Mouse (Mus musculus) lung, postnatal 0 days (tissue): ENCODE results near the gene Musk. TPM values are rescaled to one million over a fixed set of nuclear protein-coding genes. Genes with fewer than 3 reads are reported as not detected.
A peak's percentile ranks its signal among the peaks of the same experiment; 100 is the strongest.

Experiments
- ATAC-seq: fragments of 200-750 bp; cut with Nextera tagmentation; 2 replicates; pipeline ENCODE4 v1.8.0; 2017; ENCODE audit warnings: moderate library complexity
- DNase-seq: peaks from one replicate; pipeline ENCODE4 v3.0.0-alpha.2; 2016; ENCODE audit warnings: low spot score
- H3K27ac ChIP-seq: fragments of 300-500 bp; sonication (generic); 2 replicates; pipeline ENCODE4 v1.5.1; 2014; ENCODE audit warnings: antibody characterized with exemption, mild to moderate bottlenecking, low read length, mixed read lengths
- H3K27me3 ChIP-seq: fragments of 300-500 bp; sonication (generic); replicated peaks from 2 replicates; pipeline ENCODE4 v1.6.1; 2014; ENCODE audit warnings: low read length, mixed read lengths; ENCODE audit not compliant: insufficient read depth
- H3K36me3 ChIP-seq: fragments of 300-500 bp; sonication (generic); 2 replicates; pipeline ENCODE4 v1.6.1; 2014; ENCODE audit warnings: low read length, mixed read lengths; ENCODE audit not compliant: insufficient read depth
- H3K4me1 ChIP-seq: fragments of 300-500 bp; sonication (generic); 2 replicates; pipeline ENCODE4 v1.6.1; 2014; ENCODE audit warnings: antibody characterized with exemption, low read depth, low read length, mixed read lengths; ENCODE audit not compliant: insufficient read depth
- H3K4me2 ChIP-seq: fragments of 300-500 bp; sonication (generic); replicated peaks from 2 replicates; pipeline ENCODE4 v1.6.1; 2014; ENCODE audit warnings: low read depth, mild to moderate bottlenecking, low read length, moderate library complexity, mixed read lengths
- H3K4me3 ChIP-seq: fragments of 300-500 bp; sonication (generic); 2 replicates; pipeline ENCODE4 v1.5.1; 2014; ENCODE audit warnings: low read depth, low read length
- H3K9ac ChIP-seq: fragments of 300-500 bp; sonication (generic); replicated peaks from 2 replicates; pipeline ENCODE4 v1.6.1; 2014; ENCODE audit warnings: low read depth, mild to moderate bottlenecking
- H3K9me3 ChIP-seq: fragments of 300-500 bp; sonication (generic); 2 replicates; pipeline ENCODE4 v1.6.1; 2016; ENCODE audit warnings: low read length, mixed read lengths
- CTCF ChIP-seq: IDR thresholded peaks from 2 replicates; pipeline ENCODE4 v1.5.1; 2016; ENCODE audit warnings: antibody characterized with exemption, mild to moderate bottlenecking
- EP300 ChIP-seq: IDR thresholded peaks from 2 replicates; pipeline ENCODE4 v1.6.1; 2016; ENCODE audit warnings: antibody characterized with exemption, mild to moderate bottlenecking, control low read depth
- WGBS: fragments of 180-500 bp; shearing (Covaris S2); extraction: QIAGEN DNeasy Blood & Tissue Kit; methylation state at CpG from one replicate; pipeline ENCODE4 v1.1.7; 2014; 5-methylcytosine and 5-hydroxymethylcytosine counted together
- polyA plus RNA-seq: library from polyadenylated mRNA; unstranded; fragments of >200 nt; fragmentation: Nextera tagmentation; extraction: Ambion mirVana; gene quantifications from 2 replicates; pipeline ENCODE4 v1.2.1, GENCODE M21; 2015

The Musk gene
- polyA plus RNA-seq, 1 experiment from 2014 or later: not detected

DNA sequence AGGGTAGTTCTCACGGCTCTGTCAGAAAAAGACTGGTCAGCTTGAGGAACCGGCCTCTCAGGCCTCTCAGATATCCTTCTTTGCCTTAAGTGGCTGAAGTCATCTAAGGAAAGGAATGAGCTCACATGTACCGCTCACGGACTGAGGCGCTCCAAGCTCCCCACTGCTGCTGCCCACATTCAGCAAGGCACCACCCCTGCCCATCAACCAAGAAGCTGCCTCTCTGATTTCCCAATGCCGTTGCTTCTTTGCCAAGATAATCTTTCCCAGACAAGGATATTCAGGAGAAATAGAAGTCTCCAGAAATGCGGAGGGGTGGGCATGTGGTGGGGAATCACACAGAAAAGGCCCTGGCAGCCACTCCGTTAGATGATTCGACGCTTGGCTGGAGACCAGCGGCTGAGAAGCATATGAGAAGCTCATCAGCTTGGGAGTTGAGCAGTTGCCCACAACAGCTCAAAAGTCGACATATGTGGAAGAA is 115.1 kb downstream of the Musk start:
- TF ChIP-seq EP300: no peak
- no peak for TF ChIP-seq CTCF
- Histone ChIP-seq H3K27ac (no peak overlapping the region), H3K27me3 (no peaks in the 10 kb centered on the region), H3K36me3 (no peaks in the 10 kb centered on the region), H3K4me1 (no peaks in the 10 kb centered on the region), H3K4me3 (no peak overlapping the region), H3K9me3 (no peaks in the 10 kb centered on the region), H3K4me2 (no peak overlapping the region), H3K9ac (no peak overlapping the region)
- WGBS: 49% methylated on average over 12 of the region's 12 CpGs
- peak; percentile 75 for ATAC-seq
- DNase-seq: peak; percentile 58

DNA sequence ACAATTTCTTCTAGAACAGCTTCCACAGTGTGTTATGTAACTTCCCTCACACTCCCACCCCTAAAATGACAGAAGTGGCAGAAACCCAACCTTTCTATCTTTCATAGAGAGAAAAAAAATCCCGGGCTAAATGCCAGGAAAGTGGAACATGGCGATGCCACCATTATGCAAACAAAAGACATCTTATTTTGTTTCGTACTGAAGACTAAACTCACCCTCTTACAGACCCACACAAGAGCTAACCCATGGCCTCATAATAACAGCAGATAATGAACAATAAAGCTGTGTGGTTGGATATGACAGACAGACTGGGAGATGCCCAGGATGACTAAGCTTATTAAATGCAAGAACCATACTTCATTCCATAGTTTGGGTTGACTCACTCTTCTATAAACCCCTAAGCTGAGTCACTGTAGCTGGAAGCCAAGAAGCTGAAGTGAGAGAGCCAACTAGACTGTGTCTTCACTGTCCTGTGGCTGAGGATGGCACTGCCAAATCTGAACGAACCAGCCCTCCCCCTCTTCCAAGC is 116.3 kb downstream of the Musk start:
- Histone ChIP-seq H3K36me3 (no peaks in the 10 kb centered on the region), H3K4me3 (no peak overlapping the region), H3K9me3 (no peaks in the 10 kb centered on the region), H3K9ac (no peak overlapping the region), H3K4me2 (no peak overlapping the region), H3K27ac (no peak overlapping the region), H3K4me1 (no peaks in the 10 kb centered on the region), H3K27me3 (no peaks in the 10 kb centered on the region)
- 55% methylated on average over 4 of the region's 4 CpGs for WGBS
- TF ChIP-seq CTCF (no peak), EP300 (no peak)
- ATAC-seq (peak; percentile 71), DNase-seq (peak; percentile 67)

DNA sequence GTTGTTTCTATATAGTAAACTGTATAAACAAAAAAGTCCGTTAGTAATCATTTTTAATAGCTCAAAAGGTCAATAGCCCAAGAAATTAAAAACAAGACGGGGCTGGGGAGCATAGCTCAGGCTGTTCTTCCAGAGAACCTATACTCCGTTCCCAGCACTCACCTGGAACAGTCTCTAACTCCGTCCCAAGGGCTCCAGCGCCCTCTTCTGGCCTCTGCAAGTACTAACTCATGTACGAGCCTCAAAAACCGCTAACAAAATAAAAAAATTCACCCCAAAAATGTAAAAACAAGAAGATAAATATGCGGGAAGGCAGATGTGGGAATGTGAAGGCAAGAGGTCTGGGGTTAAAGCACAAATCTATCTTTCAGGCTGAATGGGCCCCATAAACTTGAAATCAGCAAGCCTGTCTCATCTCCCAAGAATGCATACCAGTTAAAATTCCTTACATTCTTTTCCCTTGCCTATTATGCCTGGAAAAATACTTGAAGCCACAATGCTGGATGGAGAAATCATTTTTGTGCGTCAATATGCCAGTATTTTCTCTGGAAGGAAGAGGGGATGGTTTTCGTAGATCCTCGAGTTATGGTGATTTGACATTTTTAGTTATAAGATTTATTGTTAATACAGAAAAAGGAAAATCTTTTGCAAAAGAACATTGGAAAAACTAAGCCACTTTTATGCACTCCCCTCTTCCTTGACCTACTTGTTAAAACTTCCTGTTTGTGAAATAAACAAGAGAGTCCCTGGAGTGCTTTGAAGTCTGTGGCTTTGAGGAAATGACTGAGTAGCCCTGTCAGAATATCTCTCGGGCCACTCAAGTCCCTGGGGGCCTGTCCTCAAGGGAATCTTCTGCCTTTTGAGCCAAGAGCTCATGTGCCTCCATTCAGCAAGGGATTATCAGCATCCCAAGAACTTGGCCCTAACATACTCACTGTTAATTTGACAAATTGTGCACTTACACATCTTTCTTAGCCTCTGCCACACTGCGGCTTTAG is 127.7 kb downstream of the Musk start:
- H3K4me3 ChIP-seq: no peak overlapping the region
- no peaks in the 10 kb centered on the region for H3K36me3 ChIP-seq
- H3K27ac ChIP-seq: no peak overlapping the region
- no peaks in the 10 kb centered on the region for H3K9me3 ChIP-seq
- DNase-seq: peak; percentile 32
- 59% methylated on average over 13 of the region's 13 CpGs for WGBS
- no peak overlapping the region for H3K4me2 ChIP-seq
- ATAC-seq: peak; percentile 40; the same call in 1 of the 2 replicates
- no peaks in the 10 kb centered on the region for H3K27me3 ChIP-seq
- H3K4me1 ChIP-seq: no peaks in the 10 kb centered on the region
- TF ChIP-seq EP300 (peak; percentile 44; the same call in 1 of the 2 replicates), CTCF (no peak)
- H3K9ac ChIP-seq: no peak overlapping the region

DNA sequence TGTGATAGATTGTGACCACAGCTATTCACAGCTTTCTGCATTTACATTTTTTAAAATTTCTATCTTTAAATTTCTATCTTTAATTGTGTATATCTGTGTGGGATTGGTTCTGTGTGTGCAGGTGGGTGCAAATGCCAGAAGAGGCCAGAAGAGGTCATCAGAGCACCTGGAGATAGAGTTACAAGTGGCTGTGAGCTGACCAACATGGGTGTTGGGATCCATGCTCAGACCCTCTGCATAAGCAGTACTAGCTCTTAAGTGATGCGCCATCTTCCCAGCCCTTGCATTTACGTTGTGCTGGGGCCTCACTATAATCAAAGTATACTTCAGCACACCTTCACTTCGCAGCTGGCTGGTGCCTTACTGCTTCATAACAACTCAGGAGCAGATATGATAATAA is 129.8 kb downstream of the Musk start:
- Histone ChIP-seq H3K9ac (no peak overlapping the region), H3K27ac (no peak overlapping the region), H3K9me3 (no peaks in the 10 kb centered on the region), H3K4me3 (no peak overlapping the region), H3K27me3 (no peaks in the 10 kb centered on the region), H3K4me2 (no peak overlapping the region), H3K4me1 (no peaks in the 10 kb centered on the region), H3K36me3 (no peaks in the 10 kb centered on the region)
- 91% methylated on average over 3 of the region's 3 CpGs for WGBS
- peak; percentile 19; the same call in 1 of the 2 replicates for TF ChIP-seq CTCF
- no peak for TF ChIP-seq EP300
- DNase-seq: no peak
- ATAC-seq: no peak

DNA sequence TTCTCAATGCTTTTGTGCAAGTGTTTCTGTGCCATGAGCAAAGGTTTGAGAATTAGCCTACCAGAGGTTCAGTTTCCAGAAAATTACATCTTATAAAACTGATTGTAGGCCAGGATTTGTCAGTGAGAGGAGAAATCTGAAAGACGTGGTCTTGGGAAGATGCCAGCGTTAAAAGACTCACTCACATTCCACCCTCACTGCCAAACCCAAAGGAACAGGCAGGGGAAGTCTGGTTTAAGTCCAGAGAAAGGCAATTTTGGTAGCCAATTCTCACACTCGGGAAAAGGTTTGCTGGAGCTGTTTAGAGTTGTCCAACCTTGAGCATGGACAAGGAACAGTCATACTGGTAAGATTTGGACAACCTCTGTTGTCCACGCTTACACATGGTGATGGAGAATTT is 131.6 kb downstream of the Musk start:
- ATAC-seq (no peak), DNase-seq (peak; percentile 62)
- 49% methylated on average over 4 of the region's 4 CpGs for WGBS

DNA sequence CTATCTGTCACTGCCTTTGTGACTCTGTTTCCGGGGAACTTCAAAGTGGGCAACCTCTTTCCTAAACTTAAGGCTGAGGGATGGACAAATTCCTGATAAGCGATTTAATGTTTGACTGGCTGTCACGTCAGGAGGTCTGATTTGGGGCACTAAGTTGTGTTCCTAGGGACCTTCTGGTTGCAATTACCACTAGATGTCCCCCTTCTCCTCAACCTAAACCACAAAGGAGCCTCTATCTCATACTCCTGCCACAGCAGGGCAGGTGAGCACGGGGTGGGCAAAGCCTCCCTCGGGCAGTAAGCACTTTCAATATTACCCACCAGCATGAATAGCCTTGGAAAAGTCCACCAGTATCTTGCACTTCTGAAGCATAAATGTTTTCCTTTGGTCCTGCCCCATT is 133.5 kb downstream of the Musk start:
- Histone ChIP-seq H3K36me3 (no peaks in the 10 kb centered on the region), H3K27me3 (no peaks in the 10 kb centered on the region), H3K9me3 (no peaks in the 10 kb centered on the region), H3K9ac (no peak overlapping the region), H3K4me1 (no peaks in the 10 kb centered on the region; the same call in 1 of the 2 replicates), H3K27ac (no peak overlapping the region), H3K4me2 (no peak overlapping the region), H3K4me3 (no peak overlapping the region)
- no peak for TF ChIP-seq EP300
- peak; percentile 62 for TF ChIP-seq CTCF
- peak; percentile 30 for DNase-seq
- 20% methylated on average over 5 of the region's 5 CpGs for WGBS
- no peak for ATAC-seq

More for the DNA sequence above, 131.6 kb downstream of the Musk start:
- TF ChIP-seq EP300: no peak
- TF ChIP-seq CTCF: no peak
- Histone ChIP-seq H3K4me1 (no peaks in the 10 kb centered on the region), H3K4me2 (no peak overlapping the region), H3K9ac (no peak overlapping the region), H3K27ac (no peak overlapping the region), H3K4me3 (no peak overlapping the region), H3K9me3 (no peaks in the 10 kb centered on the region), H3K27me3 (no peaks in the 10 kb centered on the region), H3K36me3 (no peaks in the 10 kb centered on the region)
